15 mouse cellular contexts compared by ENCODE assay signal in genomic region chr4:137189801-137190200, GRCm38 (mm10).
DNase-seq lines count a peak whose midpoint lies in the region; TF ChIP-seq lines count a peak whose summit lies in the region.
"Had no signal": no experiment of that assay in that cellular context is flagged by ENCODE, and none has a peak within 500 bp of the region (broad histone marks: within the 10 kb centered on the region; RNA-seq: fewer than 3 reads in every experiment).

No protein-coding gene starts in this region.

- H3K27ac ChIP-seq in gastrocnemius, adult 2 months, result peak overlapping the region; percentile 52
- H3K27ac ChIP-seq: embryonic facial prominence, embryonic 10.5 days; heart, adult 2 months; hindbrain, embryonic 10.5 days; hindbrain, embryonic 14.5 days; intestine, embryonic 15.5 days had no signal

- no peak for TF ChIP-seq CTCF in gastrocnemius, adult 2 months (IDR thresholded peaks at IDR 0.05)

- DNase-seq in gastrocnemius, adult 2 months, result peak; percentile 34
- no peak for DNase-seq in gastrocnemius, postnatal 36 days
- peak; percentile 49 for DNase-seq in cerebellum, adult 8-10 months
- peak; percentile 37 to 47 for DNase-seq in cerebellum, postnatal 36 days
- DNase-seq in right cerebral cortex, postnatal 25 days, result no peak
- no peak for DNase-seq in ovary, postnatal 36 days (ENCODE audit: low spot score)
- DNase-seq in left cerebral cortex, adult 9 months (ENCODE audit: low spot score in 2 of 2), result no peak
- DNase-seq: adrenal gland, postnatal 25 days; kidney, adult 18-20 months had no signal

- no peak overlapping the region for H3K4me3 ChIP-seq in gastrocnemius, adult 2 months
- H3K4me3 ChIP-seq: embryonic facial prominence, embryonic 10.5 days; heart, adult 2 months; heart, embryonic 12.5 days; hindbrain, embryonic 10.5 days; intestine, embryonic 15.5 days had no signal

- intact Hi-C loops in gastrocnemius, adult 2 months (cut with DNase I), result no loop called here
- intact Hi-C loops in gastrocnemius, postnatal 36 days (cut with DNase I), result loop anchor here (5.0 kb wide), 1 partner anchor 98 kb away; no protein-coding TSS in a partner anchor

Comparison
In these comparisons a context has a peak if more than half of its experiments do, and no peak if none do; other contexts are left out.
1. DNase-seq: peak in gastrocnemius, adult 2 months (single experiment), cerebellum, adult 8-10 months (single experiment) and cerebellum, postnatal 36 days (2 of 2); none in gastrocnemius, postnatal 36 days (0 of 2), right cerebral cortex, postnatal 25 days (single experiment), ovary, postnatal 36 days (single experiment) and left cerebral cortex, adult 9 months (0 of 2).